Mouse (Mus musculus) megakaryocyte, embryonic 14.5 days (primary cell): Measurements from ENCODE around the gene Nr1h3.

Source experiments
- FLI1 ChIP-seq: IDR thresholded peaks from 2 replicates; pipeline ENCODE4 v1.6.1; 2012; ENCODE audit warnings: low read length, inconsistent platforms, mixed read lengths
- GATA1 ChIP-seq: IDR thresholded peaks from 3 replicates; pipeline ENCODE4 v1.6.1; 2012; ENCODE audit warnings: mixed read lengths, low read length, inconsistent platforms, borderline replicate concordance

- TF ChIP-seq GATA1 (no peak), FLI1 (no peak)
Measured at GRCm38 (mm10) chr2:91223614-91224013, 21.0 kb upstream of the Nr1h3 start.
